Mouse (Mus musculus): ENCODE data around the gene Ppcs.

- TF ChIP-seq POLR2A (IDR thresholded peaks at IDR 0.05; ENCODE audit: low read depth, low read length) (no peak), CTCF (conservative IDR thresholded peaks at IDR 0.05; ENCODE audit: insufficient read depth, insufficient read length, low read depth, low read length) (no peak)
Observed at GRCm38 (mm10) chr4:119369460-119369859, 52.8 kb downstream of the Ppcs start.
